Mouse (Mus musculus): Measurements from ENCODE around the gene Saxo1. TPM values are rescaled to one million over a fixed set of nuclear protein-coding genes. Genes with fewer than 3 reads are reported as not detected.

The Saxo1 gene
- polyA plus RNA-seq, 1 experiment from 2014 or later: 0.15 TPM

DNA sequence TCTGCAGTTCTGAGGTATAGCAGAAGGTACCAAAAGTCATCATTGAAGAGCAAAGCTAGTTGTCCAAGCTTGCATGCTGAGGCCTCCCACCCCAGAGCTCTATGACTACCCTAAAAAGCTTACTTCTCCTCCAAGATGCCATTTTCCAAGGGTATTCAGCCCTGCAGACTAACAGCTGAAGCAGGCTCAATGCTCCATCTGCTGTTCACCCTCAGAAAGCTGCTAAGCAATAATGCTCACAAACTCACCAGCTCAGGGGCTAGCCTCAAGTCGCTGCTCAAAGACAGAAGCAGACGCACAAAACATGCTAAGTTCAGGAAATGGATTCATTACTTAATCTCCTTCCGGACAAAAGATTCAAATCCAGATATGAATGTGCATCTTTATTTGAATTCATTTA lies 77.2 kb downstream of the Saxo1 start:
- 59% methylated on average over 3 of the region's 3 CpGs for WGBS
- Histone ChIP-seq H3K27me3 (ENCODE audit: control insufficient read depth, insufficient read depth, low read length) (no peaks in the 10 kb centered on the region), H3K4me2 (ENCODE audit: low read length) (no peak overlapping the region), H3K27ac (replicated peaks in 1 of 2; ENCODE audit: control insufficient read depth in 1 of 2, insufficient read depth in 1 of 2, low read depth in 2 of 2, low read length in 2 of 2) (no peak overlapping the region), H3K9me3 (ENCODE audit: control insufficient read depth, low read length) (no peaks in the 10 kb centered on the region), H3K36me3 (ENCODE audit: control insufficient read depth, insufficient read depth, low read length) (no peaks in the 10 kb centered on the region), H3K4me1 (ENCODE audit: control insufficient read depth in 2 of 2, insufficient read depth in 2 of 2, low read length in 2 of 2) (no peaks in the 10 kb centered on the region; a peak in 1 of 4 replicates), H3K4me3 (ENCODE audit: control insufficient read depth in 1 of 2, insufficient read depth in 1 of 2, low read depth in 1 of 2, low read length in 2 of 2) (no peak overlapping the region), H3K9ac (ENCODE audit: low read length) (no peak overlapping the region)
- ATAC-seq (ENCODE audit: insufficient number of reproducible peaks, insufficient read depth, low FRiP score, low read depth): no peak

DNA sequence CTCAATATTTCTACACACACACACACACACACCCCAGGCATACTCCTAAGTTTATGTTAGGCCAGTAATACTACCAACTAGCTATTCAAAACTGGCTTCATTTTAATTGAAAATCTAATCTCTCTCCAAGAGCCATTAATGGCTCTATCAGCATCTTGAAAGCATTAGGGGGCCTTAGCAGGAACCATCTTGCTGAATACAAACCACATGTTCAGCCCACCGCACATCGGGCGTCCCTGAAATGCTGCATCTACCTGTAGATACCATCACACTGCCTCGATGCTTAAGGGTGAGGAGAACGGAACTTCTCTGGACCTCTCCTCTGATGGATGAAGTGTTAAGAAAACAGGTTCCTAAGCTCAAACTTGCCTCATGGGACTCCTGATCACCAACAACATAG lies 93.3 kb downstream of the Saxo1 start:
- Histone ChIP-seq H3K27me3 (ENCODE audit: control insufficient read depth, insufficient read depth, low read length) (no peaks in the 10 kb centered on the region), H3K9me3 (ENCODE audit: control insufficient read depth, low read length) (no peaks in the 10 kb centered on the region), H3K9ac (ENCODE audit: low read length) (no peak overlapping the region), H3K36me3 (ENCODE audit: control insufficient read depth, insufficient read depth, low read length) (no peaks in the 10 kb centered on the region), H3K4me1 (ENCODE audit: control insufficient read depth in 2 of 2, insufficient read depth in 2 of 2, low read length in 2 of 2) (no peaks in the 10 kb centered on the region), H3K27ac (replicated peaks in 1 of 2; ENCODE audit: control insufficient read depth in 1 of 2, insufficient read depth in 1 of 2, low read depth in 2 of 2, low read length in 2 of 2) (no peak overlapping the region), H3K4me2 (ENCODE audit: low read length) (no peak overlapping the region), H3K4me3 (ENCODE audit: control insufficient read depth in 1 of 2, insufficient read depth in 1 of 2, low read depth in 1 of 2, low read length in 2 of 2) (no peak overlapping the region)
- WGBS: 90% methylated on average over 5 of the region's 5 CpGs
- no peak for ATAC-seq (ENCODE audit: insufficient number of reproducible peaks, insufficient read depth, low FRiP score, low read depth)

DNA sequence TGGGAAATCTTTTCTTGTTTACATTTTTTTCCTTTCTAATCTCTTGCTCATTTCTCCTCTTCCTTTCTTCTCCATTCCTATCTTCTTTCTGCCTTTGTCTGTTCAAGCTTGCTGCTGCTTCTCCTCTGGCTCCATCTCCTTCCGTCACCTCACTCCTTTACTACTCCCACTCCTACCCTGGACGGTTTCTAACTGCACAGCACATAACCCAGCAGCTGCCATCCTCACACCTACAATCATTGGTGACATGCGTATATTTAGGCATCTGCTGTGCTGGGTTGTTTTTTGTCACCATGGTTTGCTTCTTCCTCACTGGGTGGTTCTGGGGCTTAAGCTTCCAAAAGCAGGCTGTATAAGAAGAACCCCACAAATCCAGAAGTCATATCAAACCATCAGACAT lies 107.7 kb downstream of the Saxo1 start:
- H3K27ac ChIP-seq (replicated peaks in 1 of 2; ENCODE audit: control insufficient read depth in 1 of 2, insufficient read depth in 1 of 2, low read depth in 2 of 2, low read length in 2 of 2): no peak overlapping the region
- H3K9me3 ChIP-seq (ENCODE audit: control insufficient read depth, low read length): no peaks in the 10 kb centered on the region
- H3K9ac ChIP-seq (ENCODE audit: low read length): no peak overlapping the region
- no peak overlapping the region for H3K4me2 ChIP-seq (ENCODE audit: low read length)
- 84% methylated on average over 3 of the region's 3 CpGs for WGBS
- H3K4me1 ChIP-seq (ENCODE audit: control insufficient read depth in 2 of 2, insufficient read depth in 2 of 2, low read length in 2 of 2): peaks cover 0 to 3% of the 10 kb centered on the region in 2 experiments; a peak in 1 of 4 replicates
- H3K27me3 ChIP-seq (ENCODE audit: control insufficient read depth, insufficient read depth, low read length): no peaks in the 10 kb centered on the region
- no peak for ATAC-seq (ENCODE audit: insufficient number of reproducible peaks, insufficient read depth, low FRiP score, low read depth)
- H3K36me3 ChIP-seq (ENCODE audit: control insufficient read depth, insufficient read depth, low read length): no peaks in the 10 kb centered on the region
- H3K4me3 ChIP-seq (ENCODE audit: control insufficient read depth in 1 of 2, insufficient read depth in 1 of 2, low read depth in 1 of 2, low read length in 2 of 2): no peak overlapping the region

DNA sequence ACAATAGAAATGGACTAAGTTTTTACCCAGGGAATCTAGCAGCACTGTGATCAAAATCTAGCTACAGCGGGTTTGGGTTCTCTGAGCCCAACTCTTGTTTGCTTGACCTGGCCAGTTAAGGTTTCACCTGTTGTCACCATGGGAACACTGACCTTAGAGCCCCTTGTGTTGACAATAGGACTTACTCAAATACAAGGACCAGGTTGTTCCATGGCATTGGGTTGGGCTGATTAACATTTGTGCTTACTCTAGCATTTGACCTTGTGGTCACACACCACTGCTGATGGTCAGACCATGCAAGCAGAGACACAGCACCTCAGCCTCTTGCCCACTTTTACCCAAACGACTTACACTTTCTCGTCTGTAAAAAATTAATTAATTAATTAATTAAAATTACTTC lies 121.8 kb downstream of the Saxo1 start:
- WGBS: 90% methylated on average over 3 of the region's 3 CpGs
- no peak for ATAC-seq (ENCODE audit: insufficient number of reproducible peaks, insufficient read depth, low FRiP score, low read depth)
- no peaks in the 10 kb centered on the region for H3K27me3 ChIP-seq (ENCODE audit: control insufficient read depth, insufficient read depth, low read length)
- H3K9ac ChIP-seq (ENCODE audit: low read length): no peak overlapping the region
- H3K4me1 ChIP-seq (ENCODE audit: control insufficient read depth in 2 of 2, insufficient read depth in 2 of 2, low read length in 2 of 2): no peaks in the 10 kb centered on the region; a peak in 1 of 4 replicates
- H3K4me3 ChIP-seq (ENCODE audit: control insufficient read depth in 1 of 2, insufficient read depth in 1 of 2, low read depth in 1 of 2, low read length in 2 of 2): no peak overlapping the region
- no peaks in the 10 kb centered on the region for H3K36me3 ChIP-seq (ENCODE audit: control insufficient read depth, insufficient read depth, low read length)
- H3K27ac ChIP-seq (replicated peaks in 1 of 2; ENCODE audit: control insufficient read depth in 1 of 2, insufficient read depth in 1 of 2, low read depth in 2 of 2, low read length in 2 of 2): no peak overlapping the region
- H3K4me2 ChIP-seq (ENCODE audit: low read length): no peak overlapping the region
- H3K9me3 ChIP-seq (ENCODE audit: control insufficient read depth, low read length): no peaks in the 10 kb centered on the region

DNA sequence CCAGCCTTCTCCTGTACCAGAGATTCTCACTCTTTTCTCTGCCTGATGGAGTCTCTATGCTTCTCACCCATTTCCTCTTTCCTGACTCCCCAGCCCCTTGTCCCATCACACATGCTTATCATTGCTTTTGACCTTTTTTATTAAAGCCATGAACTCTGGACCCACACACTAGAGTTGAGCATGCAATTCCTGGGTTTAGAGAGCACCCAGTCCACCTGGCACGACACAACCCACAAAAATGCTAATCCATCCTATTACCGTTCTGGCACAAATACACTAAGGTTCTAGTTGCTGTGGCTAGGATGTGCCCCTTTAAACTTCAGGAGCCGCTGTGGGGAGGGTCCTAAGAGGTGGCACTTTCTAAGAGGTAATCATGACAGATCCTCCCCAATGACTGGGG lies 122.5 kb downstream of the Saxo1 start:
- H3K9ac ChIP-seq (ENCODE audit: low read length): no peak overlapping the region
- H3K27ac ChIP-seq (replicated peaks in 1 of 2; ENCODE audit: control insufficient read depth in 1 of 2, insufficient read depth in 1 of 2, low read depth in 2 of 2, low read length in 2 of 2): no peak overlapping the region
- no peaks in the 10 kb centered on the region for H3K9me3 ChIP-seq (ENCODE audit: control insufficient read depth, low read length)
- 82% methylated on average over 3 of the region's 3 CpGs for WGBS
- no peaks in the 10 kb centered on the region for H3K36me3 ChIP-seq (ENCODE audit: control insufficient read depth, insufficient read depth, low read length)
- H3K4me3 ChIP-seq (ENCODE audit: control insufficient read depth in 1 of 2, insufficient read depth in 1 of 2, low read depth in 1 of 2, low read length in 2 of 2): no peak overlapping the region
- H3K4me1 ChIP-seq (ENCODE audit: control insufficient read depth in 2 of 2, insufficient read depth in 2 of 2, low read length in 2 of 2): no peaks in the 10 kb centered on the region; a peak in 1 of 4 replicates
- H3K27me3 ChIP-seq (ENCODE audit: control insufficient read depth, insufficient read depth, low read length): no peaks in the 10 kb centered on the region
- no peak overlapping the region for H3K4me2 ChIP-seq (ENCODE audit: low read length)
- ATAC-seq (ENCODE audit: insufficient number of reproducible peaks, insufficient read depth, low FRiP score, low read depth): no peak

DNA sequence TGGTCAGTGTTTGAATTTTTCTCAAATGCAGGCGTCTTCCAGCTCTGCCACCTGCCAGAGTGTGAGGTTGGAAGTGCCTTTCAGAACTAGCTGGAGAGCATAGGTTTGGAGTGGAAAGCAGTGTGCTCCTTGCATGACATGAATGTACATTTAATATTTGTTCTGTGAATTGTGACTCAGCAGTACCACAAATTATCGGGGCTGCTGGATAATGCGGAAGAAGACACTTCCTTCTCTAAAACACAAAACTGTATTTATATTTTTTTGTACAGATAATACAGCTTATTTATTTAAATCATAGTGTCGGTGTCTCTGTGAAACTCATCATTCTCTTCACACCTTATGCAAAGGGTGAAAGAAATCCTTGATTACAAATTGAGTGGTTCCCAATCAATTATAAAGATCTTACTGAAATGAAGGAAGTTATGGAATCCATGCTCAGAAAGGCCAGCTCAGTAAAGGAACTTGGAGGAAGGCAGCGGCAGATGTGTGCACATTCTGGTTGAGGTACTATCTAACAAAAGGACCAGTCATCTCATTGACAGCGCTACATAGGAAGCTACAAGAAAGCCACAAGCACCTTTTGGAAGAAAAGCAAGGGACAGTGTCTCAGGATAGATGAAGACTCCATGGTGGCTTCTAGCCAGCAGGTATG lies 129.9 kb downstream of the Saxo1 start:
- ATAC-seq (ENCODE audit: insufficient number of reproducible peaks, insufficient read depth, low FRiP score, low read depth): no peak
- 88% methylated on average over 6 of the region's 6 CpGs for WGBS
- no peak overlapping the region for H3K27ac ChIP-seq (replicated peaks in 1 of 2; ENCODE audit: control insufficient read depth in 1 of 2, insufficient read depth in 1 of 2, low read depth in 2 of 2, low read length in 2 of 2)
- no peak overlapping the region for H3K9ac ChIP-seq (ENCODE audit: low read length)
- no peaks in the 10 kb centered on the region for H3K27me3 ChIP-seq (ENCODE audit: control insufficient read depth, insufficient read depth, low read length)
- no peaks in the 10 kb centered on the region for H3K9me3 ChIP-seq (ENCODE audit: control insufficient read depth, low read length)
- no peaks in the 10 kb centered on the region for H3K36me3 ChIP-seq (ENCODE audit: control insufficient read depth, insufficient read depth, low read length)
- peaks cover 9 to 14% of the 10 kb centered on the region in 2 experiments for H3K4me1 ChIP-seq (ENCODE audit: control insufficient read depth in 2 of 2, insufficient read depth in 2 of 2, low read length in 2 of 2)
- H3K4me3 ChIP-seq (ENCODE audit: control insufficient read depth in 1 of 2, insufficient read depth in 1 of 2, low read depth in 1 of 2, low read length in 2 of 2): no peak overlapping the region
- H3K4me2 ChIP-seq (ENCODE audit: low read length): no peak overlapping the region

DNA sequence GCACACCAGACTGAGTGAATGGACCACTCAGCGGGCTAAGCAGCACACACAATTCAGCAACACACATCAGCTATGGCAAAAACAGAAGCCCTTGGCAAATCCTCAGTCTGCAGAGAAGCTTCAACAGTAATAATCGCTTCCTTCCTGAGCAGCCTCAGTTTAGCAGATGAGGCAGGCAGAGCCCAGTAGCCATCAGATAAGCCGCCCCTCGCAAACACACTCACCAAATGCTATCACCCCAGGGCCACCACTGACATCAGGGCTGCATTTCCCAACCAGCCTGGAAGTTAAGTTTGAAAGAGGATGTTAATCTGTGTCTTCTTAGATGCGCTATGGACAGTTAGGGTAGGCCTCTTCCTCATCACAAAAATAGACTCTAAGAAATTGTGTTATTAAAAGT lies 130.8 kb downstream of the Saxo1 start:
- Histone ChIP-seq H3K9me3 (ENCODE audit: control insufficient read depth, low read length) (no peaks in the 10 kb centered on the region), H3K27me3 (ENCODE audit: control insufficient read depth, insufficient read depth, low read length) (no peaks in the 10 kb centered on the region), H3K9ac (ENCODE audit: low read length) (no peak overlapping the region), H3K4me1 (ENCODE audit: control insufficient read depth in 2 of 2, insufficient read depth in 2 of 2, low read length in 2 of 2) (peaks cover 9 to 14% of the 10 kb centered on the region in 2 experiments), H3K4me3 (ENCODE audit: control insufficient read depth in 1 of 2, insufficient read depth in 1 of 2, low read depth in 1 of 2, low read length in 2 of 2) (no peak overlapping the region), H3K4me2 (ENCODE audit: low read length) (no peak overlapping the region), H3K27ac (replicated peaks in 1 of 2; ENCODE audit: control insufficient read depth in 1 of 2, insufficient read depth in 1 of 2, low read depth in 2 of 2, low read length in 2 of 2) (no peak overlapping the region), H3K36me3 (ENCODE audit: control insufficient read depth, insufficient read depth, low read length) (no peaks in the 10 kb centered on the region)
- ATAC-seq (ENCODE audit: insufficient number of reproducible peaks, insufficient read depth, low FRiP score, low read depth): no peak
- WGBS: 57% methylated on average over 5 of the region's 5 CpGs

DNA sequence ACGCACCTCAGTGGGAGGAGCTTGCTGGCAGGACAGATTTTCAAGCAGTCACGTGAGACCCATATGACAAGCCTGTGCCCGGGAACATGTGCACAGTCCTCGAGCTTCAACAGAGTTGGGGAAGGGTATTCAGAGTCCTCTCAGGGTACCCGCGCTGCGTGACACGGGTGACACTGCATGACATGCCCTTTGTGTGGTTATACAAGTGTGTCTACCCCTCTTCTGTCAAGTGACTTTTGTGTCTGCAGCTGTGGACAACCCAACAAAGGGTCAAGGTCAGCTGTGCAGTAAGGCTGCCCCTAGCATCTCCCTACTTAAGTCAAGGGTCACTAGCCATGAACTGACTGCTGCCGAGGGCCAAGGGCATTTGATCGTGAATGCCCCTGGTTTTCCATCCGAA lies 131.6 kb downstream of the Saxo1 start:
- 88% methylated on average over 11 of the region's 11 CpGs for WGBS
- H3K9me3 ChIP-seq (ENCODE audit: control insufficient read depth, low read length): no peaks in the 10 kb centered on the region
- H3K27ac ChIP-seq (replicated peaks in 1 of 2; ENCODE audit: control insufficient read depth in 1 of 2, insufficient read depth in 1 of 2, low read depth in 2 of 2, low read length in 2 of 2): no peak overlapping the region
- no peak for ATAC-seq (ENCODE audit: insufficient number of reproducible peaks, insufficient read depth, low FRiP score, low read depth)
- no peaks in the 10 kb centered on the region for H3K36me3 ChIP-seq (ENCODE audit: control insufficient read depth, insufficient read depth, low read length)
- H3K4me1 ChIP-seq (ENCODE audit: control insufficient read depth in 2 of 2, insufficient read depth in 2 of 2, low read length in 2 of 2): peaks cover 9 to 14% of the 10 kb centered on the region in 2 experiments
- no peaks in the 10 kb centered on the region for H3K27me3 ChIP-seq (ENCODE audit: control insufficient read depth, insufficient read depth, low read length)
- H3K4me2 ChIP-seq (ENCODE audit: low read length): no peak overlapping the region
- no peak overlapping the region for H3K4me3 ChIP-seq (ENCODE audit: control insufficient read depth in 1 of 2, insufficient read depth in 1 of 2, low read depth in 1 of 2, low read length in 2 of 2)
- H3K9ac ChIP-seq (ENCODE audit: low read length): no peak overlapping the region

Measured in heart, embryonic 14.5 days (tissue).